Mouse (Mus musculus) brain, embryonic 14.5 days (tissue): ENCODE results near the gene Phxr2.

Experiments used
- CTCF ChIP-seq: fragments of 200-500 bp; IDR thresholded peaks from 2 replicates; pipeline ENCODE4 v1.5.1; 2012; ENCODE audit warnings: inconsistent platforms, mild to moderate bottlenecking, moderate library complexity, borderline replicate concordance; ENCODE audit not compliant: insufficient read depth, insufficient read length; ENCODE audit errors: extremely low read depth
- POLR2A ChIP-seq: fragments of 200-500 bp; IDR thresholded peaks from 2 replicates; pipeline ENCODE4 v1.6.1; 2012; ENCODE audit warnings: mild to moderate bottlenecking, inconsistent platforms, borderline replicate concordance; ENCODE audit not compliant: poor library complexity, insufficient read depth, insufficient read length, severe bottlenecking; ENCODE audit errors: extremely low read depth

GRCm38 (mm10) chr10:99169765-99170129 lies 43.6 kb upstream of the Phxr2 start:
- TF ChIP-seq POLR2A (no peak), CTCF (no peak)
